Mouse (Mus musculus) lung, postnatal 0 days (tissue): Measurements from ENCODE around the gene Defa32. TPM values are rescaled to one million over a fixed set of nuclear protein-coding genes. Genes with fewer than 3 reads are reported as not detected.
"Not testable (repeated sequence)": the region's sequence is repeated elsewhere in the genome, so short reads cannot be mapped to it uniquely, and the experiment has no call there.

Experiments used
- ATAC-seq: fragments of 200-750 bp; cut with Nextera tagmentation; 2 replicates; pipeline ENCODE4 v1.8.0; 2017; ENCODE audit warnings: moderate library complexity
- DNase-seq: peaks from one replicate; pipeline ENCODE4 v3.0.0-alpha.2; 2016; ENCODE audit warnings: low spot score
- H3K27ac ChIP-seq: fragments of 300-500 bp; sonication (generic); 2 replicates; pipeline ENCODE4 v1.5.1; 2014; ENCODE audit warnings: antibody characterized with exemption, mild to moderate bottlenecking, low read length, mixed read lengths
- H3K27me3 ChIP-seq: fragments of 300-500 bp; sonication (generic); replicated peaks from 2 replicates; pipeline ENCODE4 v1.6.1; 2014; ENCODE audit warnings: low read length, mixed read lengths; ENCODE audit not compliant: insufficient read depth
- H3K36me3 ChIP-seq: fragments of 300-500 bp; sonication (generic); 2 replicates; pipeline ENCODE4 v1.6.1; 2014; ENCODE audit warnings: low read length, mixed read lengths; ENCODE audit not compliant: insufficient read depth
- H3K4me1 ChIP-seq: fragments of 300-500 bp; sonication (generic); 2 replicates; pipeline ENCODE4 v1.6.1; 2014; ENCODE audit warnings: antibody characterized with exemption, low read depth, low read length, mixed read lengths; ENCODE audit not compliant: insufficient read depth
- H3K4me2 ChIP-seq: fragments of 300-500 bp; sonication (generic); replicated peaks from 2 replicates; pipeline ENCODE4 v1.6.1; 2014; ENCODE audit warnings: low read depth, mild to moderate bottlenecking, low read length, moderate library complexity, mixed read lengths
- H3K4me3 ChIP-seq: fragments of 300-500 bp; sonication (generic); 2 replicates; pipeline ENCODE4 v1.5.1; 2014; ENCODE audit warnings: low read depth, low read length
- H3K9ac ChIP-seq: fragments of 300-500 bp; sonication (generic); replicated peaks from 2 replicates; pipeline ENCODE4 v1.6.1; 2014; ENCODE audit warnings: low read depth, mild to moderate bottlenecking
- H3K9me3 ChIP-seq: fragments of 300-500 bp; sonication (generic); 2 replicates; pipeline ENCODE4 v1.6.1; 2016; ENCODE audit warnings: low read length, mixed read lengths
- WGBS: fragments of 180-500 bp; shearing (Covaris S2); extraction: QIAGEN DNeasy Blood & Tissue Kit; methylation state at CpG from one replicate; pipeline ENCODE4 v1.1.7; 2014; 5-methylcytosine and 5-hydroxymethylcytosine counted together
- polyA plus RNA-seq: library from polyadenylated mRNA; unstranded; fragments of >200 nt; fragmentation: Nextera tagmentation; extraction: Ambion mirVana; gene quantifications from 2 replicates; pipeline ENCODE4 v1.2.1, GENCODE M21; 2015

Gene Defa32
- polyA plus RNA-seq: not detected in 2 replicates

- DNase-seq, H3K4me2 ChIP-seq, ATAC-seq, H3K36me3 ChIP-seq, H3K9ac ChIP-seq, H3K27ac ChIP-seq, H3K4me3 ChIP-seq, H3K27me3 ChIP-seq, H3K4me1 ChIP-seq, H3K9me3 ChIP-seq: not testable (repeated sequence)
- no CpG with 5 or more reads among the region's 2 CpGs for WGBS
These were observed at the start of gene Defa32 for GRCm38 (mm10) chr8:21528732-21529131. Gene Defa32, plus strand, starts transcription at chr8:21529032.

- not testable (repeated sequence) for H3K4me2 ChIP-seq, H3K9me3 ChIP-seq, H3K27ac ChIP-seq, H3K4me1 ChIP-seq, H3K36me3 ChIP-seq, ATAC-seq, DNase-seq, H3K27me3 ChIP-seq, H3K4me3 ChIP-seq, H3K9ac ChIP-seq
- WGBS: no CpG with 5 or more reads among the region's 2 CpGs
These were observed 19.9 kb upstream of the Defa32 start, which contains the start of gene Defa20 for GRCm38 (mm10) chr8:21508958-21509357. Gene Defa20, plus strand, starts transcription at chr8:21509258.

- no CpG with 5 or more reads among the region's 1 CpGs for WGBS
- ATAC-seq, H3K9me3 ChIP-seq: not testable (repeated sequence)
These were observed 36.3 kb downstream of the Defa32 start, which contains the start of gene Defa37 for GRCm38 (mm10) chr8:21565086-21565485. Gene Defa37, plus strand, starts transcription at chr8:21565386.

More at GRCm38 (mm10) chr8:21565086-21565485, 36.3 kb downstream of the Defa32 start, which contains the start of gene Defa37:
- H3K9ac ChIP-seq, H3K4me3 ChIP-seq, H3K4me2 ChIP-seq, H3K36me3 ChIP-seq, H3K4me1 ChIP-seq, H3K27me3 ChIP-seq, DNase-seq, H3K27ac ChIP-seq: not testable (repeated sequence)

Other genes starting within 250 kb of the Defa32 start
- not detected in 2 replicates for gene Defa27, start 213.5 kb upstream of the Defa32 start, polyA plus RNA-seq
- gene Defa29, start 202.0 kb upstream of the Defa32 start, polyA plus RNA-seq: not detected in 2 replicates
- gene Defa2, start 150.5 kb upstream of the Defa32 start, polyA plus RNA-seq: not detected in 2 replicates
- gene Defa33, start 137.2 kb upstream of the Defa32 start, polyA plus RNA-seq: not detected in 2 replicates
- not detected in 2 replicates for gene Defa36, start 101.6 kb upstream of the Defa32 start, polyA plus RNA-seq
- gene Gm7849, start 72.5 kb upstream of the Defa32 start, polyA plus RNA-seq: not detected in 2 replicates
- not detected in 2 replicates for gene Defa20, start 19.8 kb upstream of the Defa32 start, polyA plus RNA-seq
- not detected in 2 replicates for gene Defa37, start 36.4 kb downstream of the Defa32 start, polyA plus RNA-seq
- not detected in 2 replicates for gene Defa28, start 54.0 kb downstream of the Defa32 start, polyA plus RNA-seq
- not detected in 2 replicates for gene Gm7861, start 65.5 kb downstream of the Defa32 start, polyA plus RNA-seq
- gene Defa26, start 89.2 kb downstream of the Defa32 start, polyA plus RNA-seq: not detected in 2 replicates
- not detected in 2 replicates for gene Defa17, start 126.7 kb downstream of the Defa32 start, polyA plus RNA-seq
- gene Defa34, start 136.8 kb downstream of the Defa32 start, polyA plus RNA-seq: not detected in 2 replicates
- not detected in 2 replicates for gene AY761184, start 174.6 kb downstream of the Defa32 start, polyA plus RNA-seq
- not detected in 2 replicates for gene Defa24, start 205.5 kb downstream of the Defa32 start, polyA plus RNA-seq